Mouse (Mus musculus): ENCODE measurements around the gene En1.

DNA sequence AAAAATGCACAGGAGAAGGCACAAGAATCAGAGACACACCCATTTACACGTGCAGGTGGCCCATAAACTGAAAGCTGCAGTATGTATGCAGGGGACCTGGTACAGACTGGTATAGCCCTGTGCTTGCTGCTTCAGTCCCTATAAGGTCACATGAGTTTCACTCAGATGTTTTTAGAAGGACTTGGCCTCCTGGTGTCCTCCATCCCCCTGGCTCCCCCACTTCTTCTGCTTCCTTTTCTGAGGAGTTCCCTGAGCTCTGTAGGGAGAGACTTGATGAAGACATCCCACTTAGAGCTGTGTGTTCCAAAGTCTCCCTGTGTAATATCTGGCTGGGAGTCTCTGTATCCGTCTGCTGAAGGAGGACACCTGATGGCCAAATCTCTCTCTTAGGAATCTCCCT is 16.7 kb upstream of the En1 start:
- no peak for TF ChIP-seq CTCF (IDR thresholded peaks at IDR 0.05)
- TF ChIP-seq EP300 (IDR thresholded peaks at IDR 0.05): no peak

Data from lung, postnatal 0 days (tissue).